Mouse (Mus musculus): Measurements from ENCODE around the gene Nxt1. TPM values are rescaled to one million over a fixed set of nuclear protein-coding genes. Genes with fewer than 3 reads are reported as not detected.

The Nxt1 gene
- total and polyA plus RNA-seq, 2 experiments: 10.3 to 15.0 TPM

DNA sequence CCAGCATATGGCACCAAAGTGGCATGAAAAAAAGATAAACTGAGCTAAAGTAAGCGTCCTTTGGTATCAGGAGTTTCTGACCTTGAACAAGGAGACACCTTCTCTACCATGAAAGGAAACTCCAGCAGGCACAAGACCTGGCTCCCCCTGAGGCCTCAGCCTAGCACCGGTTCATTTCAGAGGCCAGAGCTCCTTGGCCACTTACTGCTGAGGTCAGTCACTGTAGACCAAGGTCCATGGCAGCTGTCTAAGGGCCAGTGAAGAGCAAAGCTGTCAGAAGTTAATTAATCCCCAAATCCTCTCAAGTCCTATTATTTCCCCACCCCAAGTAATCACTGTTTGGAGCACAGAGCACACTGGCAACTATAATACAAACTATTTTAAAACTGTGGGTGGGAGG is 44.7 kb downstream of the Nxt1 start:
- Histone ChIP-seq H3K79me2 (ENCODE audit: control insufficient read depth, insufficient read depth, low read length) (peaks cover 13% of the 10 kb centered on the region), H3K27me3 (ENCODE audit: control insufficient read depth, insufficient read depth, low read length) (no peaks in the 10 kb centered on the region), H3K36me3 (ENCODE audit: control insufficient read depth, insufficient read depth, low read length) (peaks cover 6% of the 10 kb centered on the region), H3K27ac (replicated peaks; ENCODE audit: insufficient read depth, low read depth, low read length) (no peak overlapping the region), H3K4me1 (ENCODE audit: control insufficient read depth, insufficient read depth, low read length) (no peaks in the 10 kb centered on the region), H3K9ac (ENCODE audit: low read depth, low read length) (no peak overlapping the region), H3K4me3 (ENCODE audit: insufficient read depth, low read depth, low read length) (no peak overlapping the region)
- WGBS: 62% methylated on average over 2 of the region's 2 CpGs
- TF ChIP-seq CTCF (IDR thresholded peaks at IDR 0.05; ENCODE audit: low read depth, low read length) (no peak), POLR2A (IDR thresholded peaks at IDR 0.05; ENCODE audit: extremely low read depth, insufficient read depth, low read length) (no peak)
- no peak for DNase-seq (ENCODE audit: extremely low read depth, low read depth, low spot score)

DNA sequence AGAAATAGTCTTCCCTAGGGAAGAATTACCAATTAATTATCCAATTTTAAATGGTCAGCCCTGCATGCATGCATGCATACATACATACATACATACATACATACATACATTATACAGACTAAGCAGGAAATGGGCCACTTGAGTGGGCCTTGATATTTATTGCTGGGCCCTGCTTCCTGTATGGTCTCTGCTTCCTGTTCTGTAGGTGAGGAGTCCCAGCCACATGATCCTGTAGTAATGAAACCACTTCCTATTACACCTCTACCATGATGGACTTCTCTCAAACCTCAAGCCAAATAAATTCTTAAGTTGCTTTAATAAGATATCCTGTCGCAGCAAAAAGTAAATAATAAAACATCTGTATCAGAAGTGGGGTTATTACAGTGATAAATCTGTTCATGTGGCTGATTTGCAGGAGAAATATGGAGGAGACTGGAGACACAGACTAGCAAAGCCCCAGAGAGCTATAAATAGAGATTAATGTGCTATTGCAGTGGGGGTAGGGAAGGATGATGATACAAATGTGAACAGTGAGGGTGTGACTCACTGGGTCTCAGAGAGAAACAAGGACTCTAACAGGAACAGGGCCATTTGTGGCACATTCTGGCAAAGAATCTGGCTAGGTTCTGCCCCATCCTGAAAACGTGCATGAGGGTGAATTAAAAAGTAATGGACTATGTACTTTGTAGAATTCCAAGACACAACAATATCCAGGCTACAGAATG is 47.0 kb downstream of the Nxt1 start:
- H3K27ac ChIP-seq (replicated peaks; ENCODE audit: insufficient read depth, low read depth, low read length): no peak overlapping the region
- H3K36me3 ChIP-seq (ENCODE audit: control insufficient read depth, insufficient read depth, low read length): peaks cover 3% of the 10 kb centered on the region; the same call in 1 of the 2 replicates
- H3K4me3 ChIP-seq (ENCODE audit: insufficient read depth, low read depth, low read length): no peak overlapping the region
- TF ChIP-seq CTCF (IDR thresholded peaks at IDR 0.05; ENCODE audit: low read depth, low read length) (no peak), POLR2A (IDR thresholded peaks at IDR 0.05; ENCODE audit: extremely low read depth, insufficient read depth, low read length) (no peak)
- H3K79me2 ChIP-seq (ENCODE audit: control insufficient read depth, insufficient read depth, low read length): peaks cover 21% of the 10 kb centered on the region
- H3K27me3 ChIP-seq (ENCODE audit: control insufficient read depth, insufficient read depth, low read length): no peaks in the 10 kb centered on the region
- H3K9ac ChIP-seq (ENCODE audit: low read depth, low read length): no peak overlapping the region
- 83% methylated on average over 2 of the region's 2 CpGs for WGBS
- no peaks in the 10 kb centered on the region for H3K4me1 ChIP-seq (ENCODE audit: control insufficient read depth, insufficient read depth, low read length)
- DNase-seq (ENCODE audit: extremely low read depth, low read depth, low spot score): no peak

Other genes starting within 250 kb of the Nxt1 start
- gene Cd93, start 229.0 kb upstream of the Nxt1 start, total RNA-seq (2014; rRNA removed): 3.0 and 4.0 TPM in 2 replicates
- 1.1 TPM in 2 replicates for gene Cd93, start 229.0 kb upstream of the Nxt1 start, polyA plus RNA-seq (2012; rRNA removed)
- 49.8 and 52.2 TPM in 2 replicates for gene Gzf1, start 8.4 kb downstream of the Nxt1 start, total RNA-seq (2014; rRNA removed)
- 13.7 and 13.9 TPM in 2 replicates for gene Gzf1, start 8.4 kb downstream of the Nxt1 start, polyA plus RNA-seq (2012; rRNA removed)
- gene Napb, start 59.9 kb downstream of the Nxt1 start, total RNA-seq (2014; rRNA removed): 1.7 TPM in 2 replicates
- gene Napb, start 59.9 kb downstream of the Nxt1 start, polyA plus RNA-seq (2012; rRNA removed): 0.54 and 0.57 TPM in 2 replicates
- gene Cstl1, start 77.8 kb downstream of the Nxt1 start, total RNA-seq (2014; rRNA removed): not detected in 2 replicates
- not detected in 2 replicates for gene Cstl1, start 77.8 kb downstream of the Nxt1 start, polyA plus RNA-seq (2012; rRNA removed)
- gene Cst11, start 98.9 kb downstream of the Nxt1 start, total RNA-seq (2014; rRNA removed): not detected in 2 replicates
- gene Cst11, start 98.9 kb downstream of the Nxt1 start, polyA plus RNA-seq (2012; rRNA removed): not detected in 2 replicates
- gene 8030411F24Rik, start 109.4 kb downstream of the Nxt1 start, total RNA-seq (2014; rRNA removed): not detected in 2 replicates
- not detected in 2 replicates for gene 8030411F24Rik, start 109.4 kb downstream of the Nxt1 start, polyA plus RNA-seq (2012; rRNA removed)
- gene Cst12, start 116.8 kb downstream of the Nxt1 start, total RNA-seq (2014; rRNA removed): not detected in 2 replicates
- not detected in 2 replicates for gene Cst12, start 116.8 kb downstream of the Nxt1 start, polyA plus RNA-seq (2012; rRNA removed)
- gene Cst8, start 126.2 kb downstream of the Nxt1 start, total RNA-seq (2014; rRNA removed): not detected in 2 replicates
- not detected in 2 replicates for gene Cst8, start 126.2 kb downstream of the Nxt1 start, polyA plus RNA-seq (2012; rRNA removed)
- not detected in 2 replicates for gene Cst13, start 147.5 kb downstream of the Nxt1 start, total RNA-seq (2014; rRNA removed)
- gene Cst13, start 147.5 kb downstream of the Nxt1 start, polyA plus RNA-seq (2012; rRNA removed): not detected in 2 replicates
- gene Cst9, start 162.5 kb downstream of the Nxt1 start, total RNA-seq (2014; rRNA removed): not detected in 2 replicates
- not detected in 2 replicates for gene Cst9, start 162.5 kb downstream of the Nxt1 start, polyA plus RNA-seq (2012; rRNA removed)
- 0.20 TPM in 1 of 2 replicates, not detected in the other for gene 9230104L09Rik, start 192.4 kb downstream of the Nxt1 start, total RNA-seq (2014; rRNA removed)
- gene 9230104L09Rik, start 192.4 kb downstream of the Nxt1 start, polyA plus RNA-seq (2012; rRNA removed): not detected in 2 replicates
- gene Cst3, start 203.1 kb downstream of the Nxt1 start, total RNA-seq (2014; rRNA removed): 251 and 282 TPM in 2 replicates
- gene Cst3, start 203.1 kb downstream of the Nxt1 start, polyA plus RNA-seq (2012; rRNA removed): 436 and 441 TPM in 2 replicates

Measured in liver, adult 2 months (tissue).